Mouse (Mus musculus): ENCODE data around the gene Brwd1. TPM values are rescaled to one million over a fixed set of nuclear protein-coding genes. Genes with fewer than 3 reads are reported as not detected.
"Not testable (repeated sequence)": the region's sequence is repeated elsewhere in the genome, so short reads cannot be mapped to it uniquely, and the experiment has no call there.

Gene Brwd1
- polyA plus RNA-seq, 1 experiment from 2014 or later: 38.2 TPM

DNA sequence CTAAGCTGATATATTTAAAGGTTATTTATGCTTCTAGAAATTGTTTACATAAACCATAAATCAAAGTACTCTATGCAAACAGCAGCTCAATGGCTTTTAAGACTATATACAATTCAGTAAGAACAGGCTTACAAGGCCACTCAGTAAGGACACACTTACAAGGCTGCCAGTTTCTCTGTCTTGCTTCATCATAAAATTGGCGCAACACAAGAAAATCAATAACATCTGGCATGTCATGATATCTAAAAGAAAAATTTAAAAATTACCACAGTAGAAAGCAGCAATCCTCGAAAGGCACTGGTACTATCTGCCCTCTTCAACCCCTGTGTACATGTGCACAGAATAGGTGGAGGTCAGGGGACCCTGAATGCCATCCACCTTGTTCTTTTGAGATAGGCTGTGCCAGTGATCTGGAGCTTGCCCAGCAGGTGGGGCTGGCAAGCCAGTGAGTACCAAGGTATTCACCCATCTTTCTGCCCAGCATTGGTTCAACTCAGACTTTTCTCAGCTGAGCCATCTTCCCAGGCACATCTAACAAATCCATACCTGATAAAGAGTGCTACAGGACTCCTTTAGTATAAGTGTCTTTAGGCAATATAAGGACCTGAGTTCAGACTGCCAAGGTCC, 51.7 kb downstream of the Brwd1 start:
- TF ChIP-seq EP300 (IDR thresholded peaks at IDR 0.05) (no peak), CTCF (IDR thresholded peaks at IDR 0.05) (peak; percentile 57)
- 91% methylated on average over 2 of the region's 2 CpGs for WGBS
- Histone ChIP-seq H3K4me3 (ENCODE audit: low read depth, low read length) (no peak overlapping the region), H3K36me3 (ENCODE audit: insufficient read depth, low read length) (peaks cover 77% of the 10 kb centered on the region), H3K9ac (replicated peaks; ENCODE audit: low read depth) (no peak overlapping the region), H3K4me2 (replicated peaks; ENCODE audit: low read depth, low read length) (no peak overlapping the region), H3K4me1 (ENCODE audit: insufficient read depth, low read depth, low read length) (no peaks in the 10 kb centered on the region), H3K27me3 (replicated peaks; ENCODE audit: insufficient read depth, low read length) (no peaks in the 10 kb centered on the region), H3K9me3 (ENCODE audit: low read length) (no peaks in the 10 kb centered on the region), H3K27ac (ENCODE audit: low read length) (no peak overlapping the region)
- DNase-seq (ENCODE audit: low spot score) (no peak), ATAC-seq (no peak)

DNA sequence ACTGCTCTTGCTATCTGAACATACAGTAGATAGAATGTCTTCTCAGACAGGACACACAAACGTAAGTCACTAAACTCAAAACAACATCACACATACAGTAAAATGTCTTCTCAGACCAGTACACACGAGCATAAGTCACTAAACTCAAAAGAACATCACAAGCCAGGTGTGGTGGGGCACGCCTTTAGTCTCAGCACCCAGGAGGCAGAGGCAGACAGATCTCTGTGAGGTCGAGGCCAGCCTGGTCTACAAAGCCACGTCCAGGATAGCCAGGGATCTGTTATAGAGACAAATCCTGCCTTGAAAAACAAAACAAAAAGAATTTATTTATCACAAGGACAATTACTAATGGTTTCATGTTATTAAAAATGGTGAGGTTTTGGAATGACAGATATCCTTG, 56.1 kb downstream of the Brwd1 start:
- Histone ChIP-seq H3K27ac (ENCODE audit: low read length) (no peak overlapping the region), H3K9me3 (ENCODE audit: low read length) (no peaks in the 10 kb centered on the region), H3K4me1 (ENCODE audit: insufficient read depth, low read depth, low read length) (no peaks in the 10 kb centered on the region), H3K36me3 (ENCODE audit: insufficient read depth, low read length) (peaks cover 64% of the 10 kb centered on the region), H3K4me2 (replicated peaks; ENCODE audit: low read depth, low read length) (no peak overlapping the region), H3K9ac (replicated peaks; ENCODE audit: low read depth) (no peak overlapping the region), H3K27me3 (replicated peaks; ENCODE audit: insufficient read depth, low read length) (no peaks in the 10 kb centered on the region), H3K4me3 (ENCODE audit: low read depth, low read length) (no peak overlapping the region)
- no peak for DNase-seq (ENCODE audit: low spot score)
- ATAC-seq: no peak
- TF ChIP-seq EP300 (IDR thresholded peaks at IDR 0.05): no peak
- no peak for TF ChIP-seq CTCF (IDR thresholded peaks at IDR 0.05)
- 92% methylated on average over 5 of the region's 5 CpGs for WGBS

DNA sequence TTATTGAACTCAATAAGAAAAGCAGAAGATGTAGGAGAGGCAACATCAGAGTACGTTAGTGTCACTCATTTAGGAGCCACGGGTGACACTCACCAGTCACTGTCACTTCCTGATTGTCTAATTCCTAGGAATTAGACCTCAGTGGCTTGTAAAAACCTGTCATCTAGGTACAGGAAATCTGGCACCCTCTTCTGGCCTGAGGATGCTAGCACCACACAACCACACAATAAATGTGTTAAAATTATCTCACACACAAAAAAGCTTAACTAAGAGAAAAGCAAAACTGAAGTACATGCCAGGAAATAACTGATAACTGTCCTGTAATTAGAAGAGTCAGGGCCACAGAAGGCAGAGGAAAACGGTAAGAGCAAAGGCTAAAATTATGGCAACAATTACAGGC, 57.1 kb downstream of the Brwd1 start:
- TF ChIP-seq CTCF (IDR thresholded peaks at IDR 0.05): no peak
- TF ChIP-seq EP300 (IDR thresholded peaks at IDR 0.05): no peak
- Histone ChIP-seq H3K4me2 (replicated peaks; ENCODE audit: low read depth, low read length) (no peak overlapping the region), H3K9ac (replicated peaks; ENCODE audit: low read depth) (no peak overlapping the region), H3K4me1 (ENCODE audit: insufficient read depth, low read depth, low read length) (no peaks in the 10 kb centered on the region), H3K27me3 (replicated peaks; ENCODE audit: insufficient read depth, low read length) (no peaks in the 10 kb centered on the region), H3K4me3 (ENCODE audit: low read depth, low read length) (no peak overlapping the region), H3K36me3 (ENCODE audit: insufficient read depth, low read length) (peaks cover 62% of the 10 kb centered on the region), H3K27ac (ENCODE audit: low read length) (no peak overlapping the region), H3K9me3 (ENCODE audit: low read length) (no peaks in the 10 kb centered on the region)
- 78% methylated on average over 3 of the region's 3 CpGs for WGBS
- no peak for ATAC-seq
- DNase-seq (ENCODE audit: low spot score): no peak

DNA sequence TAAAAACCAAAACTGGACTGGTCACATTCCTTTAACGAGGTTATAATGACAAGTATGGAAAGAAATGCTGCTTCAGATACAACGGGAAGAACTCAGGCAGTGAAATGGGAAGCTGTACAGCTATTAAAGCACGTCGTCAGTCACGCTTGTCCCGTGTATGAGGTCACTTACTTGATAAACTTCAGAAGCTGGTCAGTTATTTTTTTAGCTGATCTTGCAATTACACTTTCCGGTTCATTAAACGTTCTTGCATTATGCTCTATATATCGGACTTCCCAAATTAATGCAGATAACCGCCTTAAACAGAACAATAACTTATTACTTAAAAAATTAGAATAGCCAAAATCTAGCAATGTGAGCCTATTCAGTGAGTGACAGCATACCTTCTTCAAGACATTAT, 61.3 kb downstream of the Brwd1 start:
- no peak overlapping the region for H3K4me2 ChIP-seq (replicated peaks; ENCODE audit: low read depth, low read length)
- H3K9ac ChIP-seq (replicated peaks; ENCODE audit: low read depth): no peak overlapping the region
- H3K36me3 ChIP-seq (ENCODE audit: insufficient read depth, low read length): peaks cover 51% of the 10 kb centered on the region
- no peaks in the 10 kb centered on the region for H3K4me1 ChIP-seq (ENCODE audit: insufficient read depth, low read depth, low read length)
- H3K27ac ChIP-seq (ENCODE audit: low read length): no peak overlapping the region
- no peak for DNase-seq (ENCODE audit: low spot score)
- no peaks in the 10 kb centered on the region for H3K27me3 ChIP-seq (replicated peaks; ENCODE audit: insufficient read depth, low read length)
- 85% methylated on average over 10 of the region's 10 CpGs for WGBS
- no peaks in the 10 kb centered on the region for H3K9me3 ChIP-seq (ENCODE audit: low read length)
- TF ChIP-seq CTCF (IDR thresholded peaks at IDR 0.05): no peak
- TF ChIP-seq EP300 (IDR thresholded peaks at IDR 0.05): no peak
- no peak overlapping the region for H3K4me3 ChIP-seq (ENCODE audit: low read depth, low read length)
- ATAC-seq: no peak

DNA sequence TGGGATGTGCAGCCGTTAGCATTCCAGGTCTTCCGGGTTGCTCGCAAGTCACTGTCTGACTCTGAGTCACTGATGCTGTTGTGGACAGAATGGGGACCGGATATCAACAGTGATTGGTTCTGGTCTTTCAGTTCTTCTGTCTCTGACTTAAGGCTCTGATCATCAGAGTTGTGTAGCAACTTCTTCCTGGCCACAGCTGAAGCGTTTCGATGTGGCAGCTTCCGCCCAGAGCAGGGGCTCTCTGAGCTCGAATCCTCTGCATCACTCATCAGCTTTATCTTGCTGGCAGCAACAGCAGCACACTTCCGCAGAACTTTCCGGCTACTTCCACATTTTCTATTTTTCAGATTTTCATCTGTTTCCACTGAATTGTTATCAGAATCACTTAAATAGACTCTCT, 73.2 kb downstream of the Brwd1 start:
- not testable (repeated sequence) for H3K4me1 ChIP-seq (ENCODE audit: insufficient read depth, low read depth, low read length); H3K4me2 ChIP-seq (replicated peaks; ENCODE audit: low read depth, low read length); H3K9ac ChIP-seq (replicated peaks; ENCODE audit: low read depth); H3K27ac ChIP-seq (ENCODE audit: low read length); H3K9me3 ChIP-seq (ENCODE audit: low read length); ATAC-seq; DNase-seq (ENCODE audit: low spot score); H3K27me3 ChIP-seq (replicated peaks; ENCODE audit: insufficient read depth, low read length); H3K4me3 ChIP-seq (ENCODE audit: low read depth, low read length)
- peaks cover 10% of the 10 kb centered on the region; the same call in 1 of the 2 replicates for H3K36me3 ChIP-seq (ENCODE audit: insufficient read depth, low read length)
- no CpG with 5 or more reads among the region's 10 CpGs for WGBS

DNA sequence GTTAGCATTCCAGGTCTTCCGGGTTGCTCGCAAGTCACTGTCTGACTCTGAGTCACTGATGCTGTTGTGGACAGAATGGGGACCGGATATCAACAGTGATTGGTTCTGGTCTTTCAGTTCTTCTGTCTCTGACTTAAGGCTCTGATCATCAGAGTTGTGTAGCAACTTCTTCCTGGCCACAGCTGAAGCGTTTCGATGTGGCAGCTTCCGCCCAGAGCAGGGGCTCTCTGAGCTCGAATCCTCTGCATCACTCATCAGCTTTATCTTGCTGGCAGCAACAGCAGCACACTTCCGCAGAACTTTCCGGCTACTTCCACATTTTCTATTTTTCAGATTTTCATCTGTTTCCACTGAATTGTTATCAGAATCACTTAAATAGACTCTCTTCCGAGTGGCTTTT, 78.0 kb downstream of the Brwd1 start:
- H3K27me3 ChIP-seq (replicated peaks; ENCODE audit: insufficient read depth, low read length); H3K4me2 ChIP-seq (replicated peaks; ENCODE audit: low read depth, low read length); H3K27ac ChIP-seq (ENCODE audit: low read length); H3K4me3 ChIP-seq (ENCODE audit: low read depth, low read length); ATAC-seq; H3K9ac ChIP-seq (replicated peaks; ENCODE audit: low read depth); DNase-seq (ENCODE audit: low spot score); H3K4me1 ChIP-seq (ENCODE audit: insufficient read depth, low read depth, low read length); H3K9me3 ChIP-seq (ENCODE audit: low read length): not testable (repeated sequence)
- H3K36me3 ChIP-seq (ENCODE audit: insufficient read depth, low read length): peaks cover 34% of the 10 kb centered on the region
- WGBS: no CpG with 5 or more reads among the region's 10 CpGs

DNA sequence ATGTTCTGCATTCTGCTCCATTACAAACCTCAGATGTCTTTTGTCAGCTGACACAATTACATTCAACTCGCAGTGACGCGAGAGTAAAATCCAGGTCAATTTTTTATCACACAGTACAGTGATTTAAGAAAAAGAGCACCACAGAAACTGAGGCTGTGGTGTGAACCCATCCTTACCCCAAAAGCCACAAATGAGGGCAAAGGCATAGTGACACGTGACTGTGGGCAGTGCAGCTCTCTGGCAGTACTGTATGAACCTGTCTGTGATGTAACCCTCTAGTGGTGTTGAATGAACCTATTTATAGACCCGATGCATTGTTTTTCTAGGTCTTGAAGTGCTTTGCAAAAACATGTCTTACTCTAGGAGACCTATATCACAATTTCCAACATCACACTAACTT, 83.0 kb downstream of the Brwd1 start:
- no peak for TF ChIP-seq EP300 (IDR thresholded peaks at IDR 0.05)
- DNase-seq (ENCODE audit: low spot score) (no peak), ATAC-seq (no peak)
- Histone ChIP-seq H3K9me3 (ENCODE audit: low read length) (no peaks in the 10 kb centered on the region), H3K27ac (ENCODE audit: low read length) (no peak overlapping the region), H3K27me3 (replicated peaks; ENCODE audit: insufficient read depth, low read length) (no peaks in the 10 kb centered on the region), H3K9ac (replicated peaks; ENCODE audit: low read depth) (no peak overlapping the region), H3K36me3 (ENCODE audit: insufficient read depth, low read length) (peaks cover 24% of the 10 kb centered on the region), H3K4me2 (replicated peaks; ENCODE audit: low read depth, low read length) (no peak overlapping the region), H3K4me1 (ENCODE audit: insufficient read depth, low read depth, low read length) (no peaks in the 10 kb centered on the region), H3K4me3 (ENCODE audit: low read depth, low read length) (no peak overlapping the region)
- 68% methylated on average over 5 of the region's 5 CpGs for WGBS

Measured in lung, postnatal 0 days (tissue).